Mouse (Mus musculus): ENCODE results near the gene Zfp97. TPM values are rescaled to one million over a fixed set of nuclear protein-coding genes. Genes with fewer than 3 reads are reported as not detected.
A peak's percentile ranks its signal among the peaks of the same experiment; 100 is the strongest.
"Not testable (repeated sequence)": the region's sequence is repeated elsewhere in the genome, so short reads cannot be mapped to it uniquely, and the experiment has no call there.

Gene Zfp97
- polyA plus RNA-seq (2014; fragmentation: Nextera tagmentation; extraction: Ambion mirVana) = 4.7 and 6.0 TPM in 2 replicates

GRCm38 (mm10) chr17:17120830-17121502 lies at the start of gene Zfp97:
Gene Zfp97 (plus strand): TSS chr17:17121415.
- not testable (repeated sequence) for H3K9ac ChIP-seq (ENCODE audit: low read length); H3K27me3 ChIP-seq (ENCODE audit: control insufficient read depth, insufficient read depth, low read length); H3K27ac ChIP-seq (replicated peaks; ENCODE audit: low read depth, low read length); H3K9me3 ChIP-seq (ENCODE audit: control insufficient read depth, low read length); H3K36me3 ChIP-seq (ENCODE audit: control insufficient read depth, insufficient read depth, low read length); H3K4me3 ChIP-seq (ENCODE audit: low read depth, low read length); H3K4me2 ChIP-seq (ENCODE audit: low read depth, severe bottlenecking); DNase-seq (ENCODE audit: low spot score); H3K4me1 ChIP-seq (ENCODE audit: control insufficient read depth, insufficient read depth, low read length)
- ATAC-seq (ENCODE audit: insufficient number of reproducible peaks, low FRiP score, low TSS enrichment, low read depth) = peak; percentile 91
- no CpG with 5 or more reads among the region's 8 CpGs for WGBS

GRCm38 (mm10) chr17:17178757-17179413 lies 57.7 kb downstream of the Zfp97 start:
- no CpG with 5 or more reads among the region's 8 CpGs for WGBS
- not testable (repeated sequence) for H3K4me3 ChIP-seq (ENCODE audit: low read depth, low read length); H3K9me3 ChIP-seq (ENCODE audit: control insufficient read depth, low read length); H3K36me3 ChIP-seq (ENCODE audit: control insufficient read depth, insufficient read depth, low read length); H3K9ac ChIP-seq (ENCODE audit: low read length); H3K4me2 ChIP-seq (ENCODE audit: low read depth, severe bottlenecking); H3K27me3 ChIP-seq (ENCODE audit: control insufficient read depth, insufficient read depth, low read length); DNase-seq (ENCODE audit: low spot score); H3K27ac ChIP-seq (replicated peaks; ENCODE audit: low read depth, low read length); H3K4me1 ChIP-seq (ENCODE audit: control insufficient read depth, insufficient read depth, low read length)
- peak; percentile 90 for ATAC-seq (ENCODE audit: insufficient number of reproducible peaks, low FRiP score, low TSS enrichment, low read depth)

GRCm38 (mm10) chr17:17194761-17195160 lies 73.5 kb downstream of the Zfp97 start:
- not testable (repeated sequence) for H3K4me1 ChIP-seq (ENCODE audit: control insufficient read depth, insufficient read depth, low read length); DNase-seq (ENCODE audit: low spot score); H3K9me3 ChIP-seq (ENCODE audit: control insufficient read depth, low read length); H3K36me3 ChIP-seq (ENCODE audit: control insufficient read depth, insufficient read depth, low read length); H3K9ac ChIP-seq (ENCODE audit: low read length); H3K27ac ChIP-seq (replicated peaks; ENCODE audit: low read depth, low read length); ATAC-seq (ENCODE audit: insufficient number of reproducible peaks, low FRiP score, low TSS enrichment, low read depth); H3K27me3 ChIP-seq (ENCODE audit: control insufficient read depth, insufficient read depth, low read length); H3K4me2 ChIP-seq (ENCODE audit: low read depth, severe bottlenecking); H3K4me3 ChIP-seq (ENCODE audit: low read depth, low read length)

DNA sequence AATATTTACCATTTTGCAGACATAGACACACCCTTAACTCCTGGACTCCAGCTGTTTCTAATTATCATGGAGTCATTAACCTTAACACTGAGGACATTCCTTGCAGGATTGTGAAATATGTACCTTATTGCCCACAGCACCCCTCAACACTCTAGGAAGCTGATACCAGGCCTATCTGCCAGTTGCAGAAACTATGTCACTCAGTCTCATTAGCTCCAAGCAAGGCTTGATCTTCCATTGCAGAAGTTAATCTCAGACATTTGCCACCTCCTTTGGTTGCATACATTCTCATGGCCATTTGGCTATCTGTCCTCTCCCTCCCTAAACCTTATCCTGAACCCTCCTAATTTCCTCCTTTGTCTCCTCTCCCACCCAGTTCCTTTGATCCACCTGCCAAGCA lies 74.0 kb downstream of the Zfp97 start:
- no peak for ATAC-seq (ENCODE audit: insufficient number of reproducible peaks, low FRiP score, low TSS enrichment, low read depth)
- Histone ChIP-seq H3K36me3 (ENCODE audit: control insufficient read depth, insufficient read depth, low read length) (peaks cover 3% of the 10 kb centered on the region), H3K9me3 (ENCODE audit: control insufficient read depth, low read length) (no peaks in the 10 kb centered on the region; the same call in 1 of the 2 replicates), H3K9ac (ENCODE audit: low read length) (no peak overlapping the region), H3K4me2 (ENCODE audit: low read depth, severe bottlenecking) (no peak overlapping the region), H3K4me1 (ENCODE audit: control insufficient read depth, insufficient read depth, low read length) (no peaks in the 10 kb centered on the region), H3K4me3 (ENCODE audit: low read depth, low read length) (no peak overlapping the region), H3K27me3 (ENCODE audit: control insufficient read depth, insufficient read depth, low read length) (no peaks in the 10 kb centered on the region), H3K27ac (replicated peaks; ENCODE audit: low read depth, low read length) (no peak overlapping the region)
- no peak for DNase-seq (ENCODE audit: low spot score)

GRCm38 (mm10) chr17:17196111-17196510 lies 74.9 kb downstream of the Zfp97 start:
- H3K4me1 ChIP-seq (ENCODE audit: control insufficient read depth, insufficient read depth, low read length); H3K4me3 ChIP-seq (ENCODE audit: low read depth, low read length); H3K27me3 ChIP-seq (ENCODE audit: control insufficient read depth, insufficient read depth, low read length); DNase-seq (ENCODE audit: low spot score); H3K27ac ChIP-seq (replicated peaks; ENCODE audit: low read depth, low read length); ATAC-seq (ENCODE audit: insufficient number of reproducible peaks, low FRiP score, low TSS enrichment, low read depth); H3K36me3 ChIP-seq (ENCODE audit: control insufficient read depth, insufficient read depth, low read length); H3K4me2 ChIP-seq (ENCODE audit: low read depth, severe bottlenecking); H3K9ac ChIP-seq (ENCODE audit: low read length); H3K9me3 ChIP-seq (ENCODE audit: control insufficient read depth, low read length): not testable (repeated sequence)
- WGBS = 100% methylated on average over 3 of the region's 3 CpGs

Other genes starting within 250 kb of the Zfp97 start
- 6.5 and 8.6 TPM in 2 replicates for gene Zfp960, start 57.3 kb upstream of the Zfp97 start, polyA plus RNA-seq (2014; fragmentation: Nextera tagmentation; extraction: Ambion mirVana)